Mouse (Mus musculus) forebrain, postnatal 0 days (tissue): Measurements from ENCODE around the gene Soga1. TPM values are rescaled to one million over a fixed set of nuclear protein-coding genes. Genes with fewer than 3 reads are reported as not detected.

Experiments
- ATAC-seq: fragments of 200-750 bp; cut with Nextera tagmentation; 2 replicates; pipeline ENCODE4 v1.8.0; 2017; ENCODE audit warnings: mild to moderate bottlenecking, moderate library complexity
- DNase-seq: peaks from one replicate; pipeline ENCODE4 v3.0.0-alpha.2; 2015
- H3K27ac ChIP-seq: fragments of 300-500 bp; sonication (generic); 2 replicates; pipeline ENCODE4 v1.5.1; 2014; ENCODE audit warnings: low read depth, mild to moderate bottlenecking, antibody characterized with exemption, low read length, moderate library complexity, mixed read lengths
- H3K27me3 ChIP-seq: fragments of 300-500 bp; sonication (generic); 2 replicates; pipeline ENCODE4 v1.6.1; 2014; ENCODE audit warnings: mild to moderate bottlenecking, low read length, mixed read lengths; ENCODE audit not compliant: insufficient read depth
- H3K36me3 ChIP-seq: fragments of 300-500 bp; sonication (generic); 2 replicates; pipeline ENCODE4 v1.6.1; 2014; ENCODE audit warnings: mild to moderate bottlenecking, moderate library complexity; ENCODE audit not compliant: insufficient read depth
- H3K4me1 ChIP-seq: fragments of 300-500 bp; sonication (generic); 2 replicates; pipeline ENCODE4 v1.6.1; 2014; ENCODE audit warnings: antibody characterized with exemption; ENCODE audit not compliant: insufficient read depth
- H3K4me2 ChIP-seq: fragments of 300-500 bp; sonication (generic); 2 replicates; pipeline ENCODE4 v1.6.1; 2014; ENCODE audit warnings: low read depth, mild to moderate bottlenecking, moderate library complexity
- H3K4me3 ChIP-seq: fragments of 300-500 bp; sonication (generic); 2 replicates; pipeline ENCODE4 v1.5.1; 2014; ENCODE audit warnings: low read depth, low read length, mixed read lengths
- H3K9ac ChIP-seq: fragments of 300-500 bp; sonication (generic); 2 replicates; pipeline ENCODE4 v1.6.1; 2014; ENCODE audit warnings: mild to moderate bottlenecking
- H3K9me3 ChIP-seq: fragments of 300-500 bp; sonication (generic); 2 replicates; pipeline ENCODE4 v1.6.1; 2016; ENCODE audit warnings: low read length
- CTCF ChIP-seq: sonication (generic); IDR thresholded peaks from 2 replicates; pipeline ENCODE4 v1.5.1; 2016; ENCODE audit warnings: antibody characterized with exemption, control low read depth, low read depth
- WGBS: fragments of 180-500 bp; shearing (Covaris S2); extraction: QIAGEN DNeasy Blood & Tissue Kit; methylation state at CpG from one replicate; pipeline ENCODE4 v1.1.7; 2014; 5-methylcytosine and 5-hydroxymethylcytosine counted together
- polyA plus RNA-seq: library from polyadenylated mRNA; unstranded; fragments of >200 nt; fragmentation: Nextera tagmentation; extraction: Ambion mirVana; gene quantifications from 2 replicates; pipeline ENCODE4 v1.2.1, GENCODE M21; 2015
- total RNA-seq: library from RNA; depleted of rRNA; stranded (reverse); fragments of >200 nt; gene quantifications from 2 replicates; pipeline ENCODE4 v1.2.3, GENCODE M21; 2014

The Soga1 gene
- total and polyA plus RNA-seq, 2 experiments from 2014 or later, result 3.9 to 93.7 TPM

DNA sequence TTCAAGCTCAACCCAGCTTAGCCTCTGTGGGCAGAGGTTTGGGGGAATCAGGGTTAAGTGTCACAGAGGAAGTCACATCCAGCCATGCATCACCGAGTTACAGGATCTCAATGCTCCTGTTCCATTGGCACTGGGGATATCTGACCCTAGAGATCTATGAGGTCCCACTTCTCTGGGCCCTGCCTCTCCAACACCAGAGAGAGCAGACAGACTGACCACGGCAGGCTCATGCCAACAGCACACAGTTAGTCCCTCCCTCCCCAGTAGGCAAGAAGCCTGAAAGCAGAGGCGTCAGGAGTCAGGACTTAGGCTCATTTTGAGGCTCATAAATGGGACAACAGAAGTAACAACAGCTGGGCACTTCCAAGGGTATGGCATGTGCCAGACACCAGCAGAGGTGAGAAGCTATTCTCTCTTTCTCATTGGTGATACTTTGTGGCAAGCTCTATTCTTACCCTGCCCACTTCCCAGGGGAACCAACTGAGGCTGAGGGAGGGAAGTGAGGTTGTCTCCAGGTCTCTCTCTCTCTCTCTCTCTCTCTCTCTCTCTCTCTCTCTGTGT lies 9.2 kb downstream of the Soga1 start:
- Histone ChIP-seq H3K4me1 (peaks cover 42% of the 10 kb centered on the region), H3K4me3 (no peak overlapping the region), H3K36me3 (peaks cover 14% of the 10 kb centered on the region), H3K9me3 (no peaks in the 10 kb centered on the region), H3K27me3 (no peaks in the 10 kb centered on the region), H3K27ac (peak overlapping the region; percentile 67), H3K9ac (peak overlapping the region; percentile 25; the same call in 1 of the 2 replicates), H3K4me2 (no peak overlapping the region)
- no peak for DNase-seq
- no peak for TF ChIP-seq CTCF
- 36% methylated on average over 3 of the region's 3 CpGs for WGBS
- ATAC-seq, result 0 out of 2 replicates have a peak, but pooled peaks have one; percentile 1

GRCm38 (mm10) chr2:157069355-157069735 lies 9.7 kb downstream of the Soga1 start:
- Histone ChIP-seq H3K4me3 (no peak overlapping the region), H3K36me3 (peaks cover 14% of the 10 kb centered on the region), H3K9ac (peak overlapping the region; percentile 25; the same call in 1 of the 2 replicates), H3K4me1 (peaks cover 38% of the 10 kb centered on the region), H3K27ac (peak overlapping the region; percentile 62), H3K9me3 (no peaks in the 10 kb centered on the region), H3K27me3 (no peaks in the 10 kb centered on the region), H3K4me2 (no peak overlapping the region)
- no peak for DNase-seq
- peak; percentile 8; the same call in 1 of the 2 replicates for ATAC-seq
- 29% methylated on average over 3 of the region's 3 CpGs for WGBS
- no peak for TF ChIP-seq CTCF

- WGBS, result 43% methylated on average over 14 of the region's 14 CpGs
- DNase-seq (no peak), ATAC-seq (peak; percentile 0; the same call in 1 of the 2 replicates)
- Histone ChIP-seq H3K4me2 (no peak overlapping the region), H3K27me3 (no peaks in the 10 kb centered on the region), H3K36me3 (peaks cover 16% of the 10 kb centered on the region; the same call in 1 of the 2 replicates), H3K4me3 (no peak overlapping the region), H3K9ac (no peak overlapping the region), H3K9me3 (no peaks in the 10 kb centered on the region), H3K27ac (peak overlapping the region; percentile 62; the same call in 1 of the 2 replicates), H3K4me1 (peaks cover 36% of the 10 kb centered on the region)
- no peak for TF ChIP-seq CTCF
Measured at GRCm38 (mm10) chr2:157068701-157069354, 10.2 kb downstream of the Soga1 start.

- TF ChIP-seq CTCF, result no peak
- Histone ChIP-seq H3K4me1 (peaks cover 44% of the 10 kb centered on the region), H3K27ac (no peak overlapping the region), H3K9ac (no peak overlapping the region), H3K9me3 (no peaks in the 10 kb centered on the region), H3K27me3 (no peaks in the 10 kb centered on the region), H3K4me3 (no peak overlapping the region), H3K4me2 (no peak overlapping the region), H3K36me3 (peaks cover 3% of the 10 kb centered on the region; the same call in 1 of the 2 replicates)
- 93% methylated on average over 7 of the region's 7 CpGs for WGBS
- ATAC-seq (no peak), DNase-seq (no peak)
Measured at GRCm38 (mm10) chr2:157066731-157067430, 12.2 kb downstream of the Soga1 start.

- DNase-seq, result no peak
- H3K36me3 ChIP-seq, result peaks cover 3% of the 10 kb centered on the region; the same call in 1 of the 2 replicates
- no peaks in the 10 kb centered on the region for H3K27me3 ChIP-seq
- H3K27ac ChIP-seq, result 0 out of 2 replicates have a peak overlapping the region, but pooled peaks have one; percentile 21
- peaks cover 35% of the 10 kb centered on the region for H3K4me1 ChIP-seq
- no peaks in the 10 kb centered on the region for H3K9me3 ChIP-seq
- ATAC-seq, result no peak
- 76% methylated on average over 7 of the region's 7 CpGs for WGBS
- no peak overlapping the region for H3K4me2 ChIP-seq
- H3K4me3 ChIP-seq, result no peak overlapping the region
- H3K9ac ChIP-seq, result no peak overlapping the region
- TF ChIP-seq CTCF, result no peak
Measured at GRCm38 (mm10) chr2:157065879-157066226, 13.2 kb downstream of the Soga1 start.

DNA sequence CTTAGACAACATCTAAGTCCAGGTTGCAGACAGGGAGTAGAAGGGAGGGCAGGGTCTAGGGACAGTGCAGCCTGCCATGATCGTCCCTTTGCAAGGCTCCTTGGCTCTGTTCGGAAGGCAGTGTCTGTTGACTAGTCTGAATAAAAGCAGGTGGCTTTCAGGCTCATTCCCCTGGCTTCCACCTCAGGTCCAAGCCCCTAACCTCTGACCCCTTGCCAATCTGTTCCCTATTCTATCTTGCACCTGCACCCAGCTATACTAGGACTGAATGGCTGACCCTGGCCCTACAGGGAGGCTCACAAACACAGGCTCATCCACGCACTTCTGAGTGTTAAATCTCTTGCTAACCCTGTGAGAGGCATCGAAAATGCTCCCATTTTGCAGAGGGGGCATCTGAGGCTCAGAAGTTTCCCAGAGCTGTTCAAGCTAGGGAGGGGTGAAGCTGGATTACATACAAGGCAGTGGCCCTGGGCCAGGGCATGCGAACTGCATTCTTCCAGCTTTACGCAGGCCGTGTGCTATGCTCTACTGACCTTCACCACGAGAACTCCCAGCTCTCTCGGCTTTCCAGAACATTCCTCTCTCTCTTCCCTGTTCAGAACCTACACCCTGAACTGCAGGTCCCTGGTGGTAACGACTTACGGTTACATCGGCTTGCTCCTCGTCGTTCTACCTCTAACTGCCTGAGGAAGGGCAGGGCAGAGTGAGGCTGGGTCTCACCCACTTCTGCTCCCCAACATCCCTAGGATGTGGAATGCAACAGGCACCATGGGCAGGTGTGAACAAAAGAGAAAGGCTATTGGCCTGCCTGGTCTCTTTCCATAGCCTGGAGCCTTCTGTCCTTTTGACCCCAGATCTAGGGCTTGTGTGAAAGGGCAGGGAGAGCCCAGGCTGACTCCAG lies 13.8 kb downstream of the Soga1 start:
- DNase-seq, result no peak
- ATAC-seq, result no peak
- 78% methylated on average over 14 of the region's 14 CpGs for WGBS

More for the DNA sequence above, 13.8 kb downstream of the Soga1 start:
- Histone ChIP-seq H3K4me3 (no peak overlapping the region), H3K9me3 (no peaks in the 10 kb centered on the region), H3K4me1 (peaks cover 29% of the 10 kb centered on the region), H3K9ac (no peak overlapping the region), H3K27me3 (no peaks in the 10 kb centered on the region), H3K4me2 (no peak overlapping the region), H3K27ac (0 out of 2 replicates have a peak overlapping the region, but pooled peaks have one; percentile 21), H3K36me3 (peaks cover 5% of the 10 kb centered on the region; the same call in 1 of the 2 replicates)
- TF ChIP-seq CTCF, result no peak
